Mouse (Mus musculus): ENCODE data around the gene Negr1.
"Not testable (repeated sequence)": the region's sequence is repeated elsewhere in the genome, so short reads cannot be mapped to it uniquely, and the experiment has no call there.

Negr1 gene

GRCm38 (mm10) chr3:156980042-156980716, 418.6 kb downstream of the Negr1 start:
- in situ Hi-C loops (cut with MboI; ENCODE audit: unreplicated experiment in 2 of 2): no loop called here

DNA sequence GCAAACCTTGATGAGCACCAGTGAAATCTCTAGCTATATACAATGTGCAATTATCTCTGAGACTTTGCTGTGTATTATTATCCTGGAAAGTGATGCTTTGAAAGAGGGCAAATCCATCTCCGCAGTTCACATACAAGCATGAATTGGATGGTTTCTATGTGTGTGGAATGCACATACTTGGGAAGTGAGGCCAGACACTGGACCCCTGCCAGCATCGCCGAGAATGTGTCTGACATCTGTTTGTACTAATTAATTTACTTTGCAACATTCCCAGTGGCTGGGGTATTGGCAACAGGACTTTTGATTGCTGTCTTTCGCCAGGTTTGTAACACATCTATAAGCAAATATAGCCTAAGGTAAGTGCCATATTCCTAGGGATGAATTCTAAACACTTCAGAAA, 420.5 kb downstream of the Negr1 start:
- in situ Hi-C loops (cut with MboI; ENCODE audit: unreplicated experiment in 2 of 2): no loop called here

DNA sequence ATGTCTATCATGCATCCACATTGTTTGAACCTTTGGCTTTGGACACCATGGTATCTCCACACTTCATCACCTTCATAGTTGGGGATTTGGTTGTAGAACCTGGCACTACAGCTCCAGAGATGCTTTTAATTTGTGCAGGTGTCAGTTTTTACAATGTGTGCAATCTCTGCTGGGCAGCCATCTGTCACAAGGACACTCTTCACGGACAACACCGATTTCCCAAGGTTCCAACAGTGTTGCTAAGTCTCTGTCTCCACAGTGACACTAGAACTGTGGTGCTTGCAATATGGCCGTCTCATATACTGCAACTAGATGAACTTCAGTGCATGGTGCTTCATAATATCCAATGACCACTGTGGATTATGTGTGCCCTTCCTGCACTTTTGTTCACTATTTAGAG, 425.5 kb downstream of the Negr1 start:
- in situ Hi-C loops (cut with MboI; ENCODE audit: unreplicated experiment in 2 of 2): no loop called here

- in situ Hi-C loops (cut with MboI; ENCODE audit: unreplicated experiment in 2 of 2): no loop called here
These were observed 430.6 kb downstream of the Negr1 start for GRCm38 (mm10) chr3:156992171-156992570.

GRCm38 (mm10) chr3:156992811-156993210, 431.2 kb downstream of the Negr1 start:
- in situ Hi-C loops (cut with MboI; ENCODE audit: unreplicated experiment in 2 of 2): no loop called here

DNA sequence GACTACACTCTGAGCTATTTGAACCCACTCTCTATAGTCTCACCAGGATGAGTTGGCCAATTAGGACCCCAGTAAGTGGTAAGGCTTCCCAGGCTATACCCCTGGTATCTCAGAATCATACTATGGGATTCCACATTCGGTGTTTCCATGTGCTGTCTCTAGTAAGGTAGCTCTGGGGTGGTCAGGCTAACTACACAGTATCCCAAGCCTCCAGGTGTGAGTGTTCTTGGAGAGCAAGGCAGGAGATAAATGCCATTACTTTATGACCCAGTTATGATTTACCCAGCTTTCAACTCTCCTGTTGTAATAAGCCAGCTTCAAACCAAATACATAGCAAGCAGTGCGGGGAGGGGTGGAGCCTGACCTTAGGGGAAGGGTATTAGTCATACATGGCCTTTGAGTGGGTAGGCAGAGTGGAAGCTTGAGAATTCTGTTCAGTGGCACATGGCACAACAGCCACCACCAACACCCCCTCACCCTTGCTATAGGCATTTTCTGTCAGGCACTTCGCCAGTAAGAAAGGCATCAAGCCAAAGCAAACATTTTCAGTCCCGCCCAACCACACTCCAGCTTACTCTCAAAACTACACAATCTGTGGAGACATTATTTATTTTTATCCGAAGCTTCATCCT, 437.7 kb downstream of the Negr1 start:
- in situ Hi-C loops (cut with MboI; ENCODE audit: unreplicated experiment in 2 of 2): no loop called here

GRCm38 (mm10) chr3:157021632-157022031, 460.0 kb downstream of the Negr1 start:
- in situ Hi-C loops (cut with MboI; ENCODE audit: unreplicated experiment in 2 of 2): no loop called here

DNA sequence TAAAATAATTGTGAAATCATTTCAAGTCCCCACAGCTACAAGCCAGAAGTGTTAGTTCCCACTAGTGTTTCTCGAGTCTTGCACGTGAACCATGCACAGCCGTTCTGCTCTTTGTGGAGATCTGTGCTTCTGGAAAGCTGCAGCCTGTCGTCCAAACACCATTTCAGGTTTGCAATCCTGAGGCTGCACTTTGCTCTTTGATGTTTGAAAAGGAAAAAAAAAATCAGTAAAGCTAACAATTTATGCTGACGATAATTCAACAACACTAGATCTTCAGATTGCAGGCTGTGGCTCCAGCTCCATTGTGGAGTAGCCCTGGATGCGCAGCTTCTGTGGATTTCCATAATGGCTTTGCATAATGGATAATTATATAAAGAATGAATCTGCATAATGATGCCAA, 463.0 kb downstream of the Negr1 start:
- in situ Hi-C loops (cut with MboI; ENCODE audit: unreplicated experiment in 2 of 2): no loop called here

DNA sequence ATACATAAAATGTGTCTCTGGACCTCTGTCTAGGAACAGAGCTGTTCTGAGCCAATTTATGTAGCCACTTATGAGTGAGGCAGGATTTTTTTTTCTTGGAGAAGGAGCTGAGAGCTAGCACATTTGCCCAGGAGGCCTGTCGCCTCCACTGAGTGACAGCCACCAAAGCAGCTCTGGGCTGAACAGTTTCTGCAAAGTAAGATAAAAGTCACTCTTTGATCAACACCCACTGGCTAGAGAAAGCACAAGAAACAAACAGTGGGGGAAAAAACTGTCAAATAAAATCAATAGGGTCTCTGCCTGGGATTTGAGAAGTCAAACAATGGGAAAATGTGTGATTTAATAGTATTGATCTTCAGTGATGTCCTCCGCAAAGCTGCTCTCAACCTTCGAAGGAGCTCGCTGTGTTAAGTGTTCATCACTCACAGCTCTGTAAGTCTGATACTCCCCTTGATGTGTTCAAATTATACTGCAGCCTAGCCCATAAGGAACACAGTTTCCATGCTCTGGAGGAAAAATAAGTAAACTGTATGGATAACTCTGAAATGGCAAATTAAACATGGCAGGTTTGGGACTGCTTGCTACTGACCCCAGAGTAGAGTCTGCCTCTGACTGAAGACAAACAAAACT, 470.0 kb downstream of the Negr1 start:
- in situ Hi-C loops (cut with MboI; ENCODE audit: unreplicated experiment in 2 of 2): no loop called here

DNA sequence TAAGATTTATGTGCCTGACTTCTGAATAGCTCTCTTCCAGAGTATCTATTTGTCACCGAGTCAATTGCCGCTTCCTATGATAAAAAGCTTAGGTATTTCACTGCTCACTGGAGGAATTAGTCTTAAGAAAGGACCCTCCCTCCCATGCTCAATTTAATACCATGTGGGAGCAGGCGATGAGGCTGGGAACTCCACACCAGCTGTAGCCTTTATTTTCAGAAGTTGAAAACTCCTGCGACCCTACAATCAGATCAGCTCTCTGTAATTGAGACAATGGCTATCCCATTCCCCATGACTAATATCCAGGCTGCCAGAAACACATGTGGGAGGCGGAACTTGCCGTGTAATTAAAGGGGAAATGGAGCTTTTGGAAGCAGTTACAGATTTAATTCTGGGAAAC, 474.4 kb downstream of the Negr1 start:
- in situ Hi-C loops (cut with MboI; ENCODE audit: unreplicated experiment in 2 of 2): no loop called here

- in situ Hi-C loops (cut with MboI; ENCODE audit: unreplicated experiment in 2 of 2): no loop called here
These were observed 475.0 kb downstream of the Negr1 start for GRCm38 (mm10) chr3:157036568-157036967.

DNA sequence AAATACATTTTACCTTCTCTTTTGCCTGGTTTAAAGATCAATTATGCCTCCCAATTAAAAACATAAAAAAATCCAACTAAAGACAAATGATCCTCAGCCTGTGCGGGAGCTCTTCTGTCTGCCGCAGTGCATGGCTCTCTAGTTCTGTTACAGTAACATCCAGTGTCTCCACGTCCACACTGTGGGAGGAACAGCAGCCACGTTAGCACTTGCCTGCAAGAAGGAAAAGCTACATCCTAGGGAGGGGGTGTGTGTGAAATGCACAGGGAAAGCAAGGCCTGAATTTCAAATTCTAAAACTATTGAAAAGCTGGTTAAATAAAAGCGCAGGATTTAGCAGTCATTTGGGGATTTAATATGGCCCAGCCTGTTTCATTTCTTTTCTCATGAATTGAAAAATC, 479.0 kb downstream of the Negr1 start:
- in situ Hi-C loops (cut with MboI; ENCODE audit: unreplicated experiment in 2 of 2): no loop called here

- in situ Hi-C loops (cut with MboI; ENCODE audit: unreplicated experiment in 2 of 2): no loop called here
These were observed 483.0 kb downstream of the Negr1 start for GRCm38 (mm10) chr3:157044565-157044964.

GRCm38 (mm10) chr3:157064438-157064837, 502.8 kb downstream of the Negr1 start:
- in situ Hi-C loops (cut with MboI; ENCODE audit: unreplicated experiment in 2 of 2): not testable (repeated sequence)

GRCm38 (mm10) chr3:157066331-157066730, 504.7 kb downstream of the Negr1 start:
- in situ Hi-C loops (cut with MboI; ENCODE audit: unreplicated experiment in 2 of 2): no loop called here

DNA sequence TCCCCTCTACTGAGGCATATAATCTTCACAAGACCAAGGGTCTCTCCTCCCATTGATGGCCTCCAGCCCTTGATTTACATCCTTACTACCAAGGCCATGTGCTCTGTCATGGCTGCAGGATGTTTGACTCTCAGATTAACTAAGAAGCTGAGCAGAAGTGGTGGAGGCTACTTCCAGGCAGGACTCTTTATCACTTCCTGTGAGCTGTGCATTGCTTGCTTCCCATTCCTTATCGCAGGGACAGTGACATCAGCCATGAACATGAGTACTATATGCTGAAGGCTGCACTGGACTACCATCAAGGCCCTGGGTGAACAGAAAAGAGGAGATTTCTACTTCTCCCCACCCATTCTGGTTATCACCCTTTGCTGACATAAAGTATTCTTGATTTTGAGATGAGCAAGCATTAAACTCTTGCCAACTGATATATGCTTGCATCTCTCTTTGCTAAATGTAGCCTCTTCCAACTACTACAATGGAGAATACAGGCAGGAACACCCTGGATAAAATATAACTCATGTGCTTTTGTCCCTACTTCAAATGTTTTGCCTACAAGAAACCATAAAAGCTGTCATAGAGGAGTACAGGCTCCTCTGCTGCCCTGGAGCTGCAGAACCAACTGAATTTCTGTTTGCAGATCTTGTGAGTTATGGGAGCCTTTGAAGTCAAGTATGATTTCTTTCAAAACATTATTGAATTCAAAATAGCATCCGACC, 517.8 kb downstream of the Negr1 start:
- in situ Hi-C loops (cut with MboI; ENCODE audit: unreplicated experiment in 2 of 2): no loop called here

GRCm38 (mm10) chr3:157079966-157080306, 518.3 kb downstream of the Negr1 start:
- in situ Hi-C loops (cut with MboI; ENCODE audit: unreplicated experiment in 2 of 2): no loop called here

DNA sequence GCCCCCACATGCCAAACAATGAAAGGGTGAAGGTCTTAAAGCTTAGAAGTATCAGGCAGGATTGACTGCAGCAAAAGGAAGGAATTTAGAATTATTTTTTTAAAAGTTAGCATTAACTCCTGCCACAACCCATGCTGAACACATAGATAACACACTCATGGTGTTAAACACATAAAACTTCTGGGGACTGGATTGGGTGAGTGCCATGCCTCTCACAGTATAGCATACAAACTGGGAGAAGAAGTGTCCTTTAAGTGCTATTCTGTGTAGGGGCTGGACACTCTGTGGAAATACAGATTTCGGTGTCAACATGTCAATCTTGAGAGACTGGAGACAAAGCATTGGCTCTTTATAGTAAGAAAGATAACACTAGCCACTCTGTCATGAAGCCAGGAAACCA, 519.0 kb downstream of the Negr1 start:
- in situ Hi-C loops (cut with MboI; ENCODE audit: unreplicated experiment in 2 of 2): no loop called here

GRCm38 (mm10) chr3:157082808-157083784, 521.5 kb downstream of the Negr1 start:
- in situ Hi-C loops (cut with MboI; ENCODE audit: unreplicated experiment in 2 of 2): no loop called here

- in situ Hi-C loops (cut with MboI; ENCODE audit: unreplicated experiment in 2 of 2): no loop called here
These were observed 523.6 kb downstream of the Negr1 start for GRCm38 (mm10) chr3:157085180-157085579.

Data from v-Abl transformed pro-B cells (cell line).